Mouse (Mus musculus): ENCODE data around the gene Hamp2.
A peak's percentile ranks its signal among the peaks of the same experiment; 100 is the strongest.
"Not testable (repeated sequence)": the region's sequence is repeated elsewhere in the genome, so short reads cannot be mapped to it uniquely, and the experiment has no call there.

Hamp2 gene

DNA sequence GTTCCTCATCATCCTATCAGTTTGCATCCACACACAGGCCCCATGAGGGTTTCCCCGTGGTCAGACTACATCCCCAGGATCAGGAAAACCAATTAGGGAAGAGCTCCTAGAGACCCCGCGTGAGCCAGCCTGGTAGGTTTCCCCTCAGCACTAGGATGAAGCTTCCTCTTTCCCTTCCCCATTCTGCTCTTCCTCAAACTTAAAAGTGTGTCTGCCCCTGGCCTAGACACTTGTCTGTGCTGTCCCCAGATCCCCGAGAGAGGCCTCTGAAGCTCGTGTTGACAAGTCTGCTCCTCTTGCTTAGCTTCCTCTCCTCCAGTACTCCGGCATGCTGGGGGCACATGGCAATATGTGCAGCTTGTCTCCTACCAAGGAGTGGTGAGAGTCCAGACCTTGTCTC is 29.0 kb upstream of the Hamp2 start:
- DNase-seq (ENCODE audit: low spot score in 2 of 2): no peak

DNA sequence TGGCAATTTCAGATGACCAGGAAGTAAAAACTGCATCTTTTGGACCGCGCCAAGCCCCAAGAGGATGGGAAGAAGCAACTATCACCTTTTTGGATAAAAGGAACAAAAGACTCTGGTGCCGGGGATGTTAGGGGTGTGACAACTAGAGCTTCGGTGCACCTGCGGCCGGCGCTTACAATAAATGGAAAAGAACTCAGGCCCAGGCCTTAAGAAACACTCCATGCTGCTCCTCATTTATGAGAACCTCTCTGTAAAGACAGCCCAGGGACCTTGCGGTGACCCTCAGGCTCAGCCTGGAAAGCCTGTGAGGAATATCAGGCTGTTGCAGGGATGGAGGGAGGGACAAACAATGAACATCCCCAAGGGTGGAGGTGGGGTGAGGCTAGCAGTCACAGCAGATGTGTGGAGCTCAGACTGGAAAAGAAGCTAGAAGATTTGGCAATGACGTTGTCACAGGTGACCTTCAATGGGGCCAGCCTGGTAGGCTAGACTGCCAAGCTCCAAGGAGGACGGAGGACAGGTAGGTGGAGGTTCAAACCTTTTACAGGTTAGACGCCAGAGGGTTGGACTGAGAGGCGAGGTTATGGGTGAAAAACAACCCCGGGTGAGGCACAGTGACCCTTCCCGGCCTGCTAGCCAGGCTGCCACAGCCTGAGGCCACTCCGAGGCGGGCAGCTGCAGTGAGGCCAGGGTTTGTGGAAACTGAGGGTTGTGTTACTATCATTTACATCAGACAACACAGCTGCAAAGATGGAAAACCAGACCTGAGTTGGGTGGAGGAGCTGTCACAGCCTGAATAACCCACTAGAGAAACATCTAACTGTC is 28.2 kb upstream of the Hamp2 start:
- DNase-seq (ENCODE audit: low spot score in 2 of 2): no peak

DNA sequence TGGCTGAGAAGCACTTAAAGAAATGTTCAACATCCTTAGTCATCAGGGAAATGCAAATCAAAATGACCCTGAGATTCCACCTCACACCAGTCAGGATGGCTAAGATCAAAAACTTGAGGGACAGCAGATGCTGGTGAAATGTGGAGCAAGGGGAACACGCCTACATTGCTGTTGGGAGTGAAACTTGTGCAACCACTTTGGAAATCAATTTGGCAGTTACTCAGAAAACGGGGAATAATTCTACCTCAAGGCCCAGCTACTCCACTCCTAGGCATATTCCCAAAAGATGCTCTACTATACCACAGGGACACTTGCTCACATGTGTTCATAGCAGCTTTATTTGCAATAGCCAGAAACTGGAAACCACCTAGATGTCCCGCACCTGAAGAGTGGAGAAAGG is 25.4 kb upstream of the Hamp2 start:
- DNase-seq (ENCODE audit: low spot score in 2 of 2): not testable (repeated sequence)

DNA sequence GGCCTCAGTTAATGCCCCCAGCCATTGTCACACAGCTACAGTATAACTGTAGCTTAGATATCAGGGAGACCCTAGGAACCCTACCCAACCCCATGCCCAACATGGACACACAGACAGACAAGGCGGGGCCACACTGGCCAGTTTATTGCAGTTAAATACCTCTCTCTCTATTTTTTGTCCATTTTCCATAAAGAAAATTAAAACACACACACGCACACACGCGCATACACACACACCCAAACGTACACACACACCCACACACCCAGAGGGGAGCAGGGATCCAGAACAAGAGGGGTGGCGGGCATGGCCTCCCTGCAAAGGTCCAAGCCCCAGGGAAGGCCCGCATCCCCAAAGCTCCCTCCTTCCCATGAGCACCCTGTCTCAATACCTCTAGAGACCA is 21.4 kb upstream of the Hamp2 start:
- DNase-seq (ENCODE audit: low spot score in 2 of 2): no peak

DNA sequence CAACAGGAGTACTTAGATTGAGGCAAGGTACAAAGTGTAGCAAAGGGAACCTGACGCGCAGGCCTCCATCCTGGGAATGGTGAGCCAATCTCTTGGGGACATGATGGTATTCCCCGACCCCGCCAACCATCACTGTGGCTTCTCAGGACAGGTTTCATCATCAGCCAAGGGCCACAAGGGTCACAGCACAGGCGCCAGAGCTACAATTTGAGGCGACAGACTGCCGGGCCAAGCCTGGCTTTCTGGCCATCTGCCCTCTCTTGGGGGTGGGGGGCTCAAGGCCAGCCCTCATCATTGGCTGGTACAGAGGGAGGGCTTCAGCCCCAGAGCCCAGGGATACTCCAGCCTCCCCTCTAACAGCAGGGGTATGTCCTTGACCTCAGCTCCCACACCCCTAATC is 21.0 kb upstream of the Hamp2 start:
- not testable (repeated sequence) for DNase-seq (ENCODE audit: low spot score in 2 of 2)

DNA sequence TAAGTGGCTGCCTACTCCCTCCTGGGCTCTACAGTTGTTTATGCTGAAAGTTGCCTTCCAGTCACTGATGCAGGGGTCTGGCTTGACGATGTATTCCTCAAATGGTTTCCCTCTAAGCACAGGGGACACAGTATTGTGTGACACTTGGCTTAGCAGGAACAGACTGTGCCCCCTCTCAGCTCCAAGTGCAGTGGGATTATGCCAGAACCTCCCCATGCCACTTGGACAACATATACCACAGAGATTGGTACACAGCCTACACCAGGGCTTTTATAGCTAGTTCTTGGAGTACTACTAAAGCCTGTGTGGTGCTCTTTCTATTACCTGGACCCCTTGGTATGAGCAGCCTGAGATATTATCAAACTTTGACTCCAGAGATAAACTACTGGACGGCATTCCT is 20.2 kb upstream of the Hamp2 start:
- not testable (repeated sequence) for DNase-seq (ENCODE audit: low spot score in 2 of 2)

DNA sequence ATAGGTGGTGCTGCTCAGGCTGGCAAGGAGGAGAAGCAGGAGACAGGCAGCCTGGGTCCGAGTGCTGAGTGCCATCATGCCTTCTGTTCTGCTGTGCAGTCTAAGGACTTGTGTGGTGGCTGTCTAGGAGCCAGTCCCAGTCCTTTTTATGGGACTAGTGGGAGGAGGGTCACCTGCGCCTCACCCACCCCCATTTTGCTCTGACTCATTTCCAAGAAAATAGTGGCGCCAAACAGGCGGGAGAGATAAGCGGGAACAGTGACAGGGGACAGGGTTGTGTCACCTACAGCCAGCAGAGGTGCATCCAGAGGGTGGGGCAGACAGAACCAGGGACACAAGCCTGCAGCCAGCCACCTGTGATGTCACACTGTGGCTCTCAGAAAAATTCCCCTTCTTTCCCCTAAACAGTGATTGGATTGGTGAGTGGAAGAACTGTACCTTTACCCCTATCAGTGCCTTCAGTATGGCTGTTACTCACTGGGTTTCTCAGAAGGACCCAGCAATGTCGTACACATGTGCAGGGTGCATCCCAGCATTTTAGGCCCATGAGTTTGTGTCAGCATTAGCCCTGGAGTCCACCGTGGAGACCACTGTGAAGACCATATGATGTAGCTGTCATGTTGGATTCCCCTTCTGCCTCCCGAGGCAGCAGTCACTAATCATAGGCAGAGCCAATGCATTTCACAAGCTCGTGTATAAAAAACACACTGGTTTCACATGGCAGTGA is 19.6 kb upstream of the Hamp2 start, which contains the start of gene Hamp:
Gene Hamp (minus strand): TSS at position 124 of the 727 bp plus-strand sequence.
- no peak for DNase-seq (ENCODE audit: low spot score in 2 of 2)

DNA sequence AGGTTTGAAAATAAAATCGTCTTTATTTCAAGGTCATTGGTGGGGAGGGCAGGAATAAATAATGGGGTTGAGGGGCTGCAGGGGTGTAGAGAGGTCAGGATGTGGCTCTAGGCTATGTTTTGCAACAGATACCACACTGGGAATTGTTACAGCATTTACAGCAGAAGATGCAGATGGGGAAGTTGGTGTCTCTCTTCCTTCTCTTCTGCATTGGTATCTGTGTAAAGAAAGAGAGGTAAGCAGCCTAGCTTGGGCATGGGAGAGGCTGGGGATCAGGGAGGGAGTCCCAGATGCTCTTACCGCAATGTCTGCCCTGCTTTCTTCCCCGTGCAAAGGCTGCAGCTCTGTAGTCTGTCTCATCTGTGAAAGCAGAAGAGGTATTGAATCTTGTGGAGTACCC is 17.9 kb upstream of the Hamp2 start:
- DNase-seq (ENCODE audit: low spot score in 2 of 2): not testable (repeated sequence)

DNA sequence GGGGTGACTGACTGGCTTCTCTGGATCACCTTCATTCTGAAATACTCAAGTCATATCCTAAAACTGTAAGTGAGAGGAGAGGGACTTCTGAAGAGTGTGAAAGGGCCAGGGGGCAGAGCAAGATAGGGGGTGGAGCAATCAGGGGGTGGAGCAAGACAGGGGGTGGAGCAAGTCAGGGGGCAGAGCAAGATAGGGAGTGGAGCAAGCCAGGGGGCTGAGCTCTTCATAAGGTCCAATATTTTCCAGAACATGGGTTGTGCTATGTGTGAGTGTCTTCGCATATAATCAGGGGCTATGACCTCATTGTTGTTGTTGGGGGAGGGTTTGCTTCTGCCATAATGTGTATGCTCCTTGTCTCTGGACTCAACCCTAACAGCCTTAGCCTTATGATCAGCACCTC is 15.6 kb upstream of the Hamp2 start:
- DNase-seq (ENCODE audit: low spot score in 2 of 2): not testable (repeated sequence)

DNA sequence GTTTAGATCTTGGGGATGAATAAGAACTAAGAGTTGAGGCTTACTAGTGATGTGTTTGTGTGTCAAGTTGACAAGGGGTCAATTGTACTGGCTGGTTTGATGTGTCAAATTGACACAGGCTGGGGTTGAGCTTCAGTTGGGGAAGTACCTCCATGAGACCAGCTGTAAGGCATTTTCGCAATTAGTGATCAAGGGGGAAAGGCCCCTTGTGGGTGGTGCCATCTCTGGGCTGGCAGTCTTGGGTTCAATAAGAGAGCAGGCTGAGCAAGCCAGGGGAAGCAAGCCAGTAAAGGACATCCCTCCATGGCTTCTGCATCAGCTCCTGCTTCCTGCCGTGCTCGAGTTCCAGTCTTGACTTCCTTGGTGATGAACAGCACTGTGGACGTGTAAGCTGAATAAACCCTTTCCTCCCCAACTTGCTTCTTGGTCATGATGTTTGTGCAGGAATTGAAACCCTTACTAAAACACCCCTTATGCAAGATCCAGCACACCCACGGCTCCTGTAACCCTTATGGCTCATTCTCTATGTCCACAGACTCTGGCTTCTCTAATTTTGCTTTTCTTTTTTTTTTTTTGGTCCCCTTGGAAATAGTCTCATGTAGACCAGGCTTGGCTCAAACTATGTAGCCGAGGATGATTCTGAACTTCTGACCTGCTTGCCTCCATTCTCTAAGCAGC is 11.1 kb upstream of the Hamp2 start:
- DNase-seq (ENCODE audit: low spot score in 2 of 2): not testable (repeated sequence)

DNA sequence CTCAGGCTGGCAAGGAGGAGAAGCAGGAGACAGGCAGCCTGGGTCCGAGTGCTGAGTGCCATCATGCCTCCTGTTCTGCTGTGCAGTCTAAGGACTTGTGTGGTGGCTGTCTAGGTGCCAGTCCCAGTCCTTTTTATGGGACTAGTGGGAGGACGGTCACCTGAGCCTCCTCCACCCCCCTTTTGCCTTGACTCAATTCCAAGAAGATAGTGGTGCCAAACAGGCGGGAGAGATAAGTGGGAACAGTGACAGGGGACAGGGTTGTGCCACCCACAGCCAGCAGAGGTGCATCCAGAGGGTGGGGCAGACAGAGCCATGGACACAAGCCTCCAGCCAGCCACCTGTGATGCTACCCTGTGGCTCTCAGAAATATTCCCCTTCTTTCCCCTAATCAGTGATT is 410 bp downstream of the Hamp2 start:
- no peak for DNase-seq (ENCODE audit: low spot score in 2 of 2)

DNA sequence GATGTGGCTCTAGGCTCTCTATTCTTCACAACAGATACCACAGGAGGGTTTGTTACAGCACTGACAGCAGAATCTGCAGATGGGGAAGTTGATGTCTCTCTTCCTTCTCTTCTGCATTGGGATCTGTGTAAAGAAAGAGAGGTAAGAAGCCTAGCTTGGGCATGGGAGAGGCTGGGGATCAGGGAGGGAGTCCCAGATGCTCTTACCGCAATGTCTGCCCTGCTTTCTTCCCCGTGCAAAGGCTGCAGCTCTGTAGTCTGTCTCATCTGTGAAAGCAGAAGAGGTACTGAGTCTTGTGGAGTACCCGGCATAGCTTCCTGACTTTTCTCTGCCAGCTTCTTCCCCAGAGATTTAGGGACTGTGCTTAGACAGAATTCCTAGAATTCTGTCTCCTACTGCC is 2.0 kb downstream of the Hamp2 start:
- not testable (repeated sequence) for DNase-seq (ENCODE audit: low spot score in 2 of 2)

DNA sequence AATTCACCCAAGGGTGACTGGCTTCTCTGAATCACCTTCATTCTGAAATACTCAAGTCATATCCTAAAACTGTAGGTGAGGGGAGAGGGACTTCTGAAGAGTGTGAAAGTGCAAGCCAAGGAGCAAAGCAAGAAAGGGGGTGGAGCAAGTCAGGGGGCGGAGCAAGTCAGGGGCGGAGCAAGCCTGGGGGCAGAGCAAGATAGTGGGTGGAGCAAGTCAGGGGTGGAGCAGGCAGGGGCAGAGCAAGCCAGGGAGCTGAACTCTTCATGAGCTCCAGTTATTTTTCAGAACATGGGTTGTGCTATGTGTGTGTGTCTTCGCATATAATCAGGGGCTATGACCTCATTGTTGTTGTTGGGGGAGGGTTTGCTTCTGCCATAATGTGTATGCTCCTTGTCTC is 4.3 kb downstream of the Hamp2 start:
- DNase-seq (ENCODE audit: low spot score in 2 of 2): peak in 1 of 2 experiments; percentile 19

DNA sequence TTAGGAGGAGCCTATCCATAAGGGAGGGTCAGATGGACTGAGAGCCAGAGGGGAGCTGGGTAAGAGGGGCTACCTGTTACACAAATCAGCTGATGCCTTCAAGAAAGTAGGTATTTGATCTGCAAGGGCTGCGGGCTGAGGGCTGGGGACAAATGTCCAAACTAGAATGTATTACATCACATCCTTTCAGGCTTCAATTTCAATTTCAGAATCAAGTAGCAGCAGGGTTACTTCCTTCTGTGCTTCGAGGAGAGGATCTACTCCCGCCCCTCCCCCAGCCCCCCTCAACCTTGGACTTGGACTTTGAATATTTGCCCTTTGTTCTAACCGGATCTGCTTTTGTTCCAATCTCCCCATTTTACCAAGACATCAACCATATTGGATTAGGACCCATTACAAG is 7.3 kb downstream of the Hamp2 start:
- no peak for DNase-seq (ENCODE audit: low spot score in 2 of 2)

DNA sequence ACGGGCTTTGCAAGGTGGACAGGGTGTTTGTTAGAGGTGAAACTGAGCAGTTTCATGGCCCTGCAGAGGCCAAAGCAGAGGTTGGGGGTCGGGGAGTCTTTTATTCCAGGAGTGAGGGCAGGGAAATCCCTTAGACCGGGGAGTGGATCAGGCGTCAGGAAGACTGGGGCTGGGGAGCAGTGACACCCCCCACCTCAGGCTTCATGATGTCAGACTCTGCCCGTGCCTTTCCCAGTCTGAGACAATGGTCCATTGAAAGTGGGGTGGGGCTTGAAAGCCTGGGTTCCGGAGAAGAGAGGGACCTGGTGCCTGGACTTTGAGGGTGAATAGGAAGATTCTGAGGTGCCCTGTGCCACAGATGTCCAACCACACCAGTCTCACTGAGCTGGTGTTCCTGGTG is 7.8 kb downstream of the Hamp2 start:
- no peak for DNase-seq (ENCODE audit: low spot score in 2 of 2)

DNA sequence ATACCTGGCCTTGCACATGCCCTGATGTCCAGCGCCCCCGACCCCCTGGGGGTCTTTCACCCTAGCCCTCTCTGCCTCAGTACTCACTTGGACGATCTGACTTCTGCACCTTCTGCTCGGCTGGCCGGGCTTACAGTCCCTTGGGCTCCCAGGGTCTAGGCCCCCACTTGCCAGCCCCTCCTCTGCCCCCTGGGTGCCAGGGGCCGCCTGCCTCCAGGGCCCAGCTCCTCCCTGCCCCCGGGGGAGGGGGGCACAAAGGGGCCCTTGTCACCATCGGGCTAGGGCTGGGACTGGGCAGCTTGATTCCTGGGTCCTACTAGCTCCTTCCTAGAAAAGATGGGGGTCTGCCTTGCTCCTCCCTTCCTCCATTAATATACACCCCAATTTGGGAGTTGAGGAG is 9.7 kb downstream of the Hamp2 start, which contains the start of gene Mag:
Gene Mag (minus strand): TSS at position 142 of the 400 bp plus-strand sequence.
- DNase-seq (ENCODE audit: low spot score in 2 of 2): no peak

DNA sequence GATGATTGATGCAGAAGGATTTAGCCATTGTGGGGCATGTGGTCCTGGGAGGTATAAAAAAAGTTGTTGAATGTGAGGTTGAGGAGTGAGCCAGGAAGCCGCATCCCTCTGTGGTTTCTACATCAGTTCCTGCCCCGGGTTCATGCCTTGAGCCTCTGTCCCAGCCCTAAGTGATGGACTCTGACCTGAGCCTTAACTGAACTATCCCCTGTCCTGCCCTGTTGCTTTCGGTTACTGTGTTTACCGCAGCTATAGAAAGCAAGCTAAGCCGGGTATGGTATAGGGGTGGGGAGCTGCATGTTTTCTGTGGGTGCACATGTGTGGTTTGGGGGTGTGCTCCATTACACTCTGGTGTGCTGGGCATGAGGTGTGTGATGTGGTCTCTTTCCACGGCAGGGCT is 14.7 kb downstream of the Hamp2 start:
- DNase-seq (ENCODE audit: low spot score in 2 of 2): no peak

DNA sequence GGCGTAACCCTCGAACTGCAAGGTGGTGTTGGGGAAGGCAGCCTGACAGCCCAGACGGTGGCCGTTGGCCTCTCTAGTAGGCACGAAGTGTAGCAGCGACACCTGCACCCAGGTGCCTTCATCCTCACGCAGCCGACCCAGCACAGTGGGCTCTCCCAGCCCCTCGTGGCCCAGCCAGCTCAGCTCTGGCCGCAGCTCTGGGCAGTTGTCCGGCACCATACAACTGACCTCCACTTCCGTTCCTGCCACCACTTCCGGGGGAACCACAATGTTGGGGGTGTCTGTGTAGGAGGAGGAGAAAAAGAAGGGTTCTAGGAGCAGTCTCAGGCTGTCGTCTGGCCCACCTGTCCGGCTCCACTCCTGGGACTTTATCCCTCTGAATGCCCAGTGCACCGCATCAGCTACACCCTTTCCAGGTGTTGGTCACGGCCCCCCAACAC is 15.5 kb downstream of the Hamp2 start:
- DNase-seq (ENCODE audit: low spot score in 2 of 2): no peak

DNA sequence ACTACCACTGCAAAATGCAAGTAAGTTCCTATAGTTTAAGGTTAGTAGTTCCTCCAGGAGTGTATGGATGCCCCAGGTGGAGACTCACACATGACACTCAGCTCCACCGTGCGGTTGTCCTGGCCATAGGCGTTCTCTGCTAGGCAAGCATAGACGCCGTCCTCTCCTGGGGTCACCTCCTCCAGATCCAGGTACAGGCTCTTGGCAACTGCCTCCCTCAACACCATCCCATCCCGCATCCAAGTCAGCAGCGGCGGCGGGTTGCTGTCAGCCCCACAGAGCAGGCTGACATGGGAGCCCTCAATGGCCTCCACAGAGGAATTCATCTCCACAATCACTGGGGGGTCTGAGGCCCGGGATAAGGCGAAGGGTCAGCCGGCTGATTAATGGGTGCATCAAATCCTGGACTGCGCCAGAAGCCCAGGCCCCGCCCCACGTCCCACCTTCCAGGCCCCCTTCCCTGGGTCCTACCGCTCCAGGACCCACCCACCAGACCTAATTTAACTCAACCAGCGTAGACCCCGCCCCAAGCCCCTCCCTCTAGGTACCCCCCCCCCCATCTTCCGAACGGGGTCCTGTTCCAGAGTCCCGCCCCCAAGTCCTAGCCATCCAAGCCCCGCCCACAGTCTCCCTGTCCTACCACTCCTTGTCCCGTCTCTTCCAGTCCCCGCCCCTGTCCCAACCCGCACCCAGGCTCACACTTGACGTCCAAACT is 16.0 kb downstream of the Hamp2 start:
- DNase-seq (ENCODE audit: low spot score in 2 of 2): no peak

DNA sequence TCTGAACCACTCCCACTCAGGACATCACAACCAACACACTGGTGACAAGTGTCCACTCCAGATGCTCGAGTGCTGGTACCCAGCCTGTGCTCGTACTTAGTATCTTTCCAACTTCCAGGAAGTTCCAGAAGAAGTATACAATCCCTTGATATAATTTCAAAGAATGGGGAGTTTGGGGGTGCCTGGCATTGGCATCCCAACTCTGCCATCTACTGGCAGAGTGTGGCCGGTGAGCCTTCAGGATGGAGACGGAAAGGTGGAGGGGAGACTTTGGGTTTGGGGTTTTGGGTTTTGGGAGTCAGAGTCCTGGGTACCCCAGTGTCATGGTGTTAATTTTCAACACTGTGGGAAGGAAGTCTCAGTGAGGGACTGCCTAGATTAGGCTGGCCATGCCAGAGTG is 20.4 kb downstream of the Hamp2 start:
- peak in 1 of 2 experiments; percentile 38 for DNase-seq (ENCODE audit: low spot score in 2 of 2)

DNA sequence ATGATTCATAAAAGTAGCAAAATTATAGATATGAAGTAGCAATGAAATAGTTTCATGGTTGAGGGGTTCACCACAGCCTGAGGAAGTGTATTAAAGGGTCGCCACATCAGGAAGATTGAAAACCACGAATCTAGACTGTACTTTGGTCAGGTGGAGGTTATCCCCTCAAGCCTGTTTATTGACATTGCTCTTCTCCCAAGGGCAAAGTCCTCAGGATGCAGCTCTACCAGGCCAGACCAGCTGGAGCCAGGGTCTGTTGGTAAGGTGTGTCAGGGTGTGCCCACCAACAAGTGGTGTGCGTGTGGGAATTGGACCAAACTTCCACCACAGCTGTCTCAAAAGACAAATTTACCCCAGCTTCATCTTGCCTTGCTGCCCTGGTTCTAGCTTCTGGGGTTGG is 29.3 kb downstream of the Hamp2 start:
- DNase-seq (ENCODE audit: low spot score in 2 of 2): no peak

DNA sequence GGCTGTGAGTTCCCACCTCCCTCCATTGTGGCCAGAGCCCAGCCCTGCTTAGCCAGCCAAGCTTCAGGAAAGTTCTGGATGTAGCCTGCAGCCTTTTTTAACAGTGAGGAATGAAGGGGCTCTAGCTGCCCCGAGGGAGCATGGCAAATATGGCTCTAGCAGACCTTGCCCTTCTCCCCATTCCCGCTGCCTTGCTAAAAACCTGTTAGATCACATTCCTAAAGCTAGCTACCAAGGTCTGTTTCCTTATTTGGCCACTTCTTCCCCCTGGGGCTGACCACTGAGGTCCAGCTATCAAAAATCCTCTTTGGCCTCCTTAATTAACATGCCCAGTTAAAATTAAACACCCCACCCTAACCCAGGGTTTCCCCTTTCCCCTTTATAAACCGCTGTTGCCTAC is 32.0 kb downstream of the Hamp2 start:
- no peak for DNase-seq (ENCODE audit: low spot score in 2 of 2)
